Mouse (Mus musculus): ENCODE measurements at regions not wholly inside any gene's neighbourhood (a gene's known extent, or its start where the extent isn't known, plus 50 kb on each side); places are given as distances from the start of the nearest gene placed in this dataset.

DNA sequence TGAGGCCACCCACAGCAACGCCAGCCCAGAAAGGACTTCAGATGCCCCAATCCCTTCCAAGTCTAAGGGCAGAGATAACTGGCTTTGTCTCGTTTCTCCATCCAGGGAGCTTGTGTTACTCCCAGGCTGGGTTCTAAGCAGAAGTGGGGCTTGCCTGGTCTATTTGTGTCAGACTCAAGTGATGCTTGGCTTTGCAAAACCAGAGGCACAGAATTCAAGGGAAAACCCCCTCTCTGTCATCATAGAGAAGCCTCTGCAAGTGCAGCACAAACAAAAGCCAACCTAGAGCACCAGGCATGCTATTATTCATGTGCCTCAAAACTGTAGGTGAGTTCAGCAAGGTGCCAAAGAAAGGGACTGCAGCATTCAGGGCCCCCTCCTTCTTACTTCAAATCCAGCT lies 284.9 kb downstream of the Irs2 start:
- no peaks in the 10 kb centered on the region for H3K27me3 ChIP-seq (replicated peaks; ENCODE audit: control insufficient read depth, insufficient read depth, low read length)
- H3K4me2 ChIP-seq (ENCODE audit: low read length), result no peak overlapping the region
- H3K9ac ChIP-seq (replicated peaks; ENCODE audit: low read depth, low read length), result no peak overlapping the region
- WGBS, result 74% methylated on average over 2 of the region's 2 CpGs
- no peaks in the 10 kb centered on the region for H3K9me3 ChIP-seq (ENCODE audit: control insufficient read depth, low read length)
- H3K4me3 ChIP-seq (replicated peaks; ENCODE audit: low read length), result no peak overlapping the region
- no peak for ATAC-seq
- peaks cover 21% of the 10 kb centered on the region for H3K4me1 ChIP-seq (replicated peaks; ENCODE audit: control insufficient read depth, insufficient read depth, low read length)
- H3K36me3 ChIP-seq (ENCODE audit: control insufficient read depth, insufficient read depth), result no peaks in the 10 kb centered on the region
- H3K27ac ChIP-seq (ENCODE audit: low read length), result peak overlapping the region; percentile 22

DNA sequence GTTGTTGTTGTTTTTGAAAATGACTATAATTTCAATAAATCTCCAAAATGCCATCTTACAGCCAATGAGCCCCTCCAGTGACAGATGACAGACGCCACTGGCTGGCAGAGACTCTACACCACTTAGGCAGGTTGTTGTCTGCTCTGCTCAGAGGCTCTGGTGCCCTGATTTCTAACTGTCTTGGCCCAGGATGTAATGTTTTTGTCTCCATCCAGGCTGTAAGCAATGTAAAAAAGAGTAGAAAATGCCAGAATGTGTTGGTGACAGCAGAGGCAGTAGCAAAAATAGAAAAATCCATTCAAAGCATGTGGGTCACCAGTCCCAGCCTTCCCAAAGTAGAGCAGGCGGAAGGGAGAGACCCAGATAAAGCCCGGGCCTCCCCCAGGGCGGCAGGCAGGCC lies 285.5 kb downstream of the Irs2 start:
- H3K36me3 ChIP-seq (ENCODE audit: control insufficient read depth, insufficient read depth), result no peaks in the 10 kb centered on the region
- H3K27me3 ChIP-seq (replicated peaks; ENCODE audit: control insufficient read depth, insufficient read depth, low read length), result no peaks in the 10 kb centered on the region
- H3K4me3 ChIP-seq (replicated peaks; ENCODE audit: low read length), result no peak overlapping the region
- WGBS, result 53% methylated on average over 4 of the region's 4 CpGs
- ATAC-seq, result peak; percentile 85
- H3K4me2 ChIP-seq (ENCODE audit: low read length), result no peak overlapping the region
- no peak overlapping the region for H3K9ac ChIP-seq (replicated peaks; ENCODE audit: low read depth, low read length)
- peak overlapping the region; percentile 22 for H3K27ac ChIP-seq (ENCODE audit: low read length)
- peaks cover 21% of the 10 kb centered on the region for H3K4me1 ChIP-seq (replicated peaks; ENCODE audit: control insufficient read depth, insufficient read depth, low read length)
- no peaks in the 10 kb centered on the region for H3K9me3 ChIP-seq (ENCODE audit: control insufficient read depth, low read length)

DNA sequence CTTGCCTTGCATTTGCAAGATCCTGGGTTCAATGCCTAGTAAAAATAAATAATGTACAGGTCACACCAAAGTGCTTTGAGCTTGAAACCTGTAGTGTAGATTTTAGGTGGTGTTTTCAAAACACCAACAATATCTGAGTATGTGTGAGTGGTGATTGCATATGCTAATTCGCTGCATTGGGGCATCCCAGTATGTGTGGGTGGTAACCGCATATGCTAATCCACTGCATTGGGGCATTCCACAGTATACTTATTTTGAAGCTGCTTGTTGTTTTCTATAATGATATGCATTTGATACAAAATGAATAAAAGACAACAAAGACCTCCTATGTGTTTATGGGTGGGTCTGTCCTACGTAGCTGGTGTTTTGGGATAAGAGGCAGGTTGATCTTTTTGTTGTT lies 285.9 kb downstream of the Irs2 start:
- no peak overlapping the region for H3K4me3 ChIP-seq (replicated peaks; ENCODE audit: low read length)
- no peak overlapping the region for H3K4me2 ChIP-seq (ENCODE audit: low read length)
- H3K36me3 ChIP-seq (ENCODE audit: control insufficient read depth, insufficient read depth), result no peaks in the 10 kb centered on the region
- ATAC-seq, result peak; percentile 80
- no peak overlapping the region for H3K9ac ChIP-seq (replicated peaks; ENCODE audit: low read depth, low read length)
- 60% methylated on average over 3 of the region's 3 CpGs for WGBS
- H3K4me1 ChIP-seq (replicated peaks; ENCODE audit: control insufficient read depth, insufficient read depth, low read length), result peaks cover 21% of the 10 kb centered on the region
- no peak overlapping the region for H3K27ac ChIP-seq (ENCODE audit: low read length)
- no peaks in the 10 kb centered on the region for H3K27me3 ChIP-seq (replicated peaks; ENCODE audit: control insufficient read depth, insufficient read depth, low read length)
- H3K9me3 ChIP-seq (ENCODE audit: control insufficient read depth, low read length), result no peaks in the 10 kb centered on the region

DNA sequence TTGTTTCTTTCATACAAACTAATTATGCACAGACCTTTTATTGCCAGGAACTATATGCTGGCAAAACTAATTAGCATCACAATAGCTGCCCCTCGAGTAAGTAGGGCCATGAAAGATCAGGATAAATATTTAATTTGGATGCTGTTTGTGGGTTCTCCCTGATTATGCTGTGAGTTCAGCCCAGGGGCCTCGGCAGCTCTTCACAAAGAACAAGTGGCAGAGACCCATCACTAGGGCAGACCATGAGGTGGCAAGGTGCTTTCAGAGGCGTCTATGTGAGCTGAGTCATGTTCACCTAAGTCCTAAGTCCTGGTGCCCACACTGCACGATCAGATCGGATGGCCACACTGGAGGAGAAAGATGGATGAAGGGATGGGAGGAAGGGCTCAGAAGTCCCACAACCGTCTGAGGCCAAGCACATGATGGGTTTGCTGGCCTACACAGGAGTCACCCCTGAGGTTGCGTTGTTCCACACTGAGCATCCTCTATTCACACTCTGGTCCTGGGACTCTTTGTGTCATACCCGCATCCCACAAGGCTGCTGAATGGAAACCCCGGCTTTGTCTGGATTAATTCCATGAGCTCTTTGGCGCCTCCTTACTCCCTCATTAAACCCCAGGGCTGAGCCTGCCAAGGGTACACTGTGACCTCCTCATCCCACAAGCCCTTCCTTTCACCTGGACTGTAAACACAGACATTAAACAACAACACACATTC lies 287.0 kb downstream of the Irs2 start:
- ATAC-seq, result no peak
- Histone ChIP-seq H3K27me3 (replicated peaks; ENCODE audit: control insufficient read depth, insufficient read depth, low read length) (no peaks in the 10 kb centered on the region), H3K36me3 (ENCODE audit: control insufficient read depth, insufficient read depth) (no peaks in the 10 kb centered on the region), H3K4me1 (replicated peaks; ENCODE audit: control insufficient read depth, insufficient read depth, low read length) (peaks cover 21% of the 10 kb centered on the region), H3K27ac (ENCODE audit: low read length) (no peak overlapping the region), H3K9ac (replicated peaks; ENCODE audit: low read depth, low read length) (no peak overlapping the region), H3K4me2 (ENCODE audit: low read length) (no peak overlapping the region), H3K9me3 (ENCODE audit: control insufficient read depth, low read length) (no peaks in the 10 kb centered on the region), H3K4me3 (replicated peaks; ENCODE audit: low read length) (no peak overlapping the region)
- WGBS, result 17% methylated on average over 10 of the region's 10 CpGs

DNA sequence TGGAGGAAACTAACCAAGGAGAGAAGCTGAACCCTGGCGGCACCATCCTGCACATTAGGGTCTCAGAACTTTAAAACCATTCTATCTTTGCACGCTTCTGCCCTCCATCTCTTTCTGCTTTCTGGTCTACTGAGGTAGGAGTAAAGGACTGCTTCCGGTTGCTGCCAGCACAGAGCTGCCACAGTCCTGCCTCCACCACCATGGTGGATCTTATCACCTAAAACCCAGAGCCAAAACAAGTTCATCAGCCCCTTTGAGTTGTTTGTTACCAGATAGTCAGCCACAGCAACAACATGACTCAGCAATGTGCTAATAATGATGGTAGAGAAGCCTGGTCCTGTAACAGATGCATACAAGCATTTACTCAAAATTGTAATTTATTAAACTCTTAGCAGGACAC lies 287.9 kb downstream of the Irs2 start:
- no peak overlapping the region for H3K4me3 ChIP-seq (replicated peaks; ENCODE audit: low read length)
- WGBS, result 97% methylated on average over 3 of the region's 3 CpGs
- peaks cover 21% of the 10 kb centered on the region for H3K4me1 ChIP-seq (replicated peaks; ENCODE audit: control insufficient read depth, insufficient read depth, low read length)
- no peak overlapping the region for H3K27ac ChIP-seq (ENCODE audit: low read length)
- no peak overlapping the region for H3K9ac ChIP-seq (replicated peaks; ENCODE audit: low read depth, low read length)
- no peaks in the 10 kb centered on the region for H3K36me3 ChIP-seq (ENCODE audit: control insufficient read depth, insufficient read depth)
- H3K27me3 ChIP-seq (replicated peaks; ENCODE audit: control insufficient read depth, insufficient read depth, low read length), result no peaks in the 10 kb centered on the region
- H3K9me3 ChIP-seq (ENCODE audit: control insufficient read depth, low read length), result no peaks in the 10 kb centered on the region
- ATAC-seq, result no peak
- H3K4me2 ChIP-seq (ENCODE audit: low read length), result no peak overlapping the region

DNA sequence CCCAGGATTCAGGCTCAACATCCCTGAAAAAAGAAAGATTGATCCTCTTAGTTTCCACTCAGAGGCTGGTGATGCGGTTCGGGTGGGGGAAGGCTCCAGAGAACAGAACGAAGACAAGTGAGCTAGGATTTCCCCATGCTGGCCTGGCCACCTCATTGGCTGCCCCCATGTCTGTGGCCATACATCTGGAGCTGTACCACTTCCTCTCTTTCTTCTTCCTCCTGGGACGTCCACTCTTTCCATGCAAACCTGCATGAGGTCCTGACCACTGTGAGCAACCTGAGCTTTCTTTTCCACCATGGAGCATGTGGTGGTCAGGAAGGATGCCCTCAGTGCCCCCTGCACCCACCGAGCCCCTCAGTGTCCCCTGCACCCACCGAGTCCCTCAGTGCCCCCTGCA lies 288.8 kb downstream of the Irs2 start:
- Histone ChIP-seq H3K4me3 (replicated peaks; ENCODE audit: low read length) (no peak overlapping the region), H3K9ac (replicated peaks; ENCODE audit: low read depth, low read length) (no peak overlapping the region), H3K4me2 (ENCODE audit: low read length) (no peak overlapping the region), H3K36me3 (ENCODE audit: control insufficient read depth, insufficient read depth) (no peaks in the 10 kb centered on the region), H3K9me3 (ENCODE audit: control insufficient read depth, low read length) (no peaks in the 10 kb centered on the region), H3K27me3 (replicated peaks; ENCODE audit: control insufficient read depth, insufficient read depth, low read length) (no peaks in the 10 kb centered on the region), H3K27ac (ENCODE audit: low read length) (no peak overlapping the region), H3K4me1 (replicated peaks; ENCODE audit: control insufficient read depth, insufficient read depth, low read length) (peaks cover 21% of the 10 kb centered on the region)
- WGBS, result 93% methylated on average over 6 of the region's 6 CpGs
- ATAC-seq, result no peak

DNA sequence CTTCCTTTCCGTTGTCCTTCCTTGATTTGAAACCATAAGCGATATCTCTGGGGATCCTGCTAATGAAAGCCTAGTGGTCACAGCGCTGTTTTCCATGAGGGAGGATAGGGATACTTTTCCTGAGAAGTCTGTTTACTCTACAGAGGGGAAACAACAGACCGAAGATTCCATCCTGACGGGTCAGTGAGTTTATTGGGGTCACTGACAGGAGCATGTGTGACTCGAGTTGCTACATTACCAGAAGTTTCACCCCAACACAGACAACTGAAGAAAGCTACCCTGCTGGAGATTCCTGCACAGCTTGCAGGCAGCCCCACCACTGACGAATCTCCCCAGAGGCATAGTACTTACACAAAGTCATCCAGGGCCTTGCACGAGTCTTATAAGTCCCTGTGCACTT lies 291.0 kb downstream of the Irs2 start:
- H3K9me3 ChIP-seq (ENCODE audit: control insufficient read depth, low read length), result no peaks in the 10 kb centered on the region
- H3K27me3 ChIP-seq (replicated peaks; ENCODE audit: control insufficient read depth, insufficient read depth, low read length), result no peaks in the 10 kb centered on the region
- H3K4me2 ChIP-seq (ENCODE audit: low read length), result no peak overlapping the region
- WGBS, result 78% methylated on average over 8 of the region's 8 CpGs
- H3K4me1 ChIP-seq (replicated peaks; ENCODE audit: control insufficient read depth, insufficient read depth, low read length), result peaks cover 11% of the 10 kb centered on the region
- no peak for ATAC-seq
- no peak overlapping the region for H3K4me3 ChIP-seq (replicated peaks; ENCODE audit: low read length)
- H3K27ac ChIP-seq (ENCODE audit: low read length), result no peak overlapping the region
- H3K9ac ChIP-seq (replicated peaks; ENCODE audit: low read depth, low read length), result no peak overlapping the region
- H3K36me3 ChIP-seq (ENCODE audit: control insufficient read depth, insufficient read depth), result no peaks in the 10 kb centered on the region

DNA sequence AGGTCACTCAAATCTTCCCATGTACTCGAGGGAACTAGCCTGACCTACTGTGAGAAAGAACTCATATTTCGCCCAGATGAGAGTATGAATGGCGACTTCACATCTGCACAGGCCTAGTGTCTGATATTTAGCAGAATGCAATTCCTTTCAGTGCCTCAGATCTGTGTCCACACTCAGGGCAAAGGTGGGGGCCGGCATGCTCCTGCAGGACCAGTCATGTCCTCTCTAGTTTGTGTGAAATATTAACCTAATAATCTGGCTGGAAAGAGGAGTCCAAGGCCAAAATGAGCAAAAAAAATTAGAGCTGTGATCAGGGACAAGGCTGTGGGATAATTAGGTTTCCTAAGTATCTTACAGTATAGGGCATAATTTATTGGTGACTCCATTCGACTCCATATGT lies 292.1 kb downstream of the Irs2 start:
- Histone ChIP-seq H3K4me1 (replicated peaks; ENCODE audit: control insufficient read depth, insufficient read depth, low read length) (no peaks in the 10 kb centered on the region; the same call in none of the 2 replicates), H3K27ac (ENCODE audit: low read length) (no peak overlapping the region), H3K9me3 (ENCODE audit: control insufficient read depth, low read length) (no peaks in the 10 kb centered on the region), H3K4me2 (ENCODE audit: low read length) (no peak overlapping the region), H3K27me3 (replicated peaks; ENCODE audit: control insufficient read depth, insufficient read depth, low read length) (no peaks in the 10 kb centered on the region), H3K9ac (replicated peaks; ENCODE audit: low read depth, low read length) (no peak overlapping the region), H3K4me3 (replicated peaks; ENCODE audit: low read length) (no peak overlapping the region), H3K36me3 (ENCODE audit: control insufficient read depth, insufficient read depth) (no peaks in the 10 kb centered on the region)
- no peak for ATAC-seq
- 87% methylated on average over 5 of the region's 5 CpGs for WGBS

DNA sequence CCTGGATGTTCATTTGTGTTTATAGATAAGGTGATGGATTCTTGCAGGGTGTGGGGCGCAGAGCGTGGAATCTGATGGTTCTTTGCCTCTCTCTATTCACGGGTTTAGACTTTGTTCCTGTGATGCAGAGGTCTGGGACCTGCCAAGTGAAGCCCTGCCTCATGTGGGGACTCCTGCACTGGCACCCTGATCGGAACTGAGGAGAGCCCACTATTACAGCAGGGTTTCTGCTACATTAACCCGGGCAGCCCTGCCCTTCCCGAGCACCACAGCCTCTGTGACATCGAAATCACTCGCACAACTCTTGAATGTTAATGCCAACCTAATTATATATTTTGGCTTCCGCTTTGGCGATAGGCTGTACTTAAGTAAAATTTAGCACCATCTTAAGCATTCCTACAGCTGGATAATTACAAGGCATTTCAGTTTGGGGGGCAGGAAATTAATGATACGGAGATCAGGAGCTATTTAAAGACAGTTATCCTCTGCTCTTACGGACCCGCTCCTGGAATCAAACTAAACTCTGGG lies 294.7 kb downstream of the Irs2 start:
- peak; percentile 63; the same call in 1 of the 2 replicates for ATAC-seq
- WGBS, result 49% methylated on average over 13 of the region's 13 CpGs
- no peak overlapping the region for H3K4me3 ChIP-seq (replicated peaks; ENCODE audit: low read length)

More for the DNA sequence above, 294.7 kb downstream of the Irs2 start:
- no peaks in the 10 kb centered on the region for H3K9me3 ChIP-seq (ENCODE audit: control insufficient read depth, low read length)
- no peak overlapping the region for H3K27ac ChIP-seq (ENCODE audit: low read length)
- no peaks in the 10 kb centered on the region for H3K36me3 ChIP-seq (ENCODE audit: control insufficient read depth, insufficient read depth)
- H3K4me1 ChIP-seq (replicated peaks; ENCODE audit: control insufficient read depth, insufficient read depth, low read length), result no peaks in the 10 kb centered on the region; the same call in 1 of the 2 replicates
- H3K4me2 ChIP-seq (ENCODE audit: low read length), result no peak overlapping the region
- H3K27me3 ChIP-seq (replicated peaks; ENCODE audit: control insufficient read depth, insufficient read depth, low read length), result no peaks in the 10 kb centered on the region
- H3K9ac ChIP-seq (replicated peaks; ENCODE audit: low read depth, low read length), result no peak overlapping the region
